Mouse (Mus musculus) kidney, postnatal 0 days (tissue): Measurements from ENCODE around the gene 1700109H08Rik. TPM values are rescaled to one million over a fixed set of nuclear protein-coding genes. Genes with fewer than 3 reads are reported as not detected.
"Not testable (repeated sequence)": the region's sequence is repeated elsewhere in the genome, so short reads cannot be mapped to it uniquely, and the experiment has no call there.

Experiments used
- ATAC-seq: fragments of 200-750 bp; cut with Nextera tagmentation; replicated peaks from 2 replicates; pipeline ENCODE4 v1.8.0; 2017; ENCODE audit warnings: low read depth, moderate number of reproducible peaks, moderate TSS enrichment, moderate library complexity; ENCODE audit not compliant: low FRiP score
- DNase-seq: peaks from one replicate; pipeline ENCODE4 v3.0.0-alpha.2; 2016; ENCODE audit warnings: low spot score
- H3K27ac ChIP-seq: fragments of 300-500 bp; sonication (generic); 2 replicates; pipeline ENCODE4 v1.5.1; 2014; ENCODE audit warnings: mild to moderate bottlenecking
- H3K27me3 ChIP-seq: fragments of 300-500 bp; sonication (generic); 2 replicates; pipeline ENCODE4 v1.6.1; 2014; ENCODE audit warnings: low read length, mixed read lengths; ENCODE audit not compliant: insufficient read depth
- H3K36me3 ChIP-seq: fragments of 300-500 bp; sonication (generic); 2 replicates; pipeline ENCODE4 v1.6.1; 2014; ENCODE audit warnings: low read length, mixed read lengths; ENCODE audit not compliant: insufficient read depth
- H3K4me1 ChIP-seq: fragments of 300-500 bp; sonication (generic); replicated peaks from 2 replicates; pipeline ENCODE4 v1.6.1; 2014; ENCODE audit warnings: antibody characterized with exemption, low read length, mixed read lengths; ENCODE audit not compliant: insufficient read depth
- H3K4me2 ChIP-seq: fragments of 300-500 bp; sonication (generic); 2 replicates; pipeline ENCODE4 v1.6.1; 2014; ENCODE audit warnings: mild to moderate bottlenecking, low read length, moderate library complexity, mixed read lengths
- H3K4me3 ChIP-seq: fragments of 300-500 bp; sonication (generic); replicated peaks from 2 replicates; pipeline ENCODE4 v1.5.1; 2014; ENCODE audit warnings: low read depth, low read length
- H3K9ac ChIP-seq: fragments of 300-500 bp; sonication (generic); 2 replicates; pipeline ENCODE4 v1.6.1; 2014; ENCODE audit warnings: low read depth, low read length
- H3K9me3 ChIP-seq: fragments of 300-500 bp; sonication (generic); replicated peaks from 2 replicates; pipeline ENCODE4 v1.6.1; 2016; ENCODE audit warnings: low read length, inconsistent platforms, mixed read lengths
- CTCF ChIP-seq: IDR thresholded peaks from 2 replicates; pipeline ENCODE4 v1.5.1; 2016; ENCODE audit warnings: antibody characterized with exemption, low read depth, mild to moderate bottlenecking, moderate library complexity
- WGBS: fragments of 180-500 bp; shearing (Covaris S2); extraction: QIAGEN DNeasy Blood & Tissue Kit; methylation state at CpG from one replicate; pipeline ENCODE4 v1.1.7; 2014; 5-methylcytosine and 5-hydroxymethylcytosine counted together
- polyA plus RNA-seq: library from polyadenylated mRNA; unstranded; fragments of >200 nt; fragmentation: Nextera tagmentation; extraction: Ambion mirVana; gene quantifications from 2 replicates; pipeline ENCODE4 v1.2.1, GENCODE M21; 2015

Gene 1700109H08Rik
- 0.41 and 0.62 TPM in 2 replicates for polyA plus RNA-seq

GRCm38 (mm10) chr5:3571266-3571665 lies at the start of gene 1700109H08Rik:
Gene 1700109H08Rik (plus strand): TSS chr5:3571566.
- Histone ChIP-seq H3K4me2 (no peak within 1 kb of the TSS), H3K4me1 (no peaks in the 10 kb centered on the region), H3K27ac (no peak within 1 kb of the TSS), H3K27me3 (no peaks in the 10 kb centered on the region), H3K9me3 (peaks cover 5% of the 10 kb centered on the region; the same call in 1 of the 2 replicates), H3K4me3 (no peak within 1 kb of the TSS), H3K36me3 (peaks cover 46% of the 10 kb centered on the region), H3K9ac (no peak within 1 kb of the TSS)
- ATAC-seq, result no peak
- 95% methylated on average over 4 of the region's 4 CpGs for WGBS
- no peak for TF ChIP-seq CTCF
- DNase-seq, result no peak

- DNase-seq (no peak), ATAC-seq (no peak)
- Histone ChIP-seq H3K4me3 (no peak overlapping the region), H3K36me3 (0 out of 2 replicates have a peak, but pooled peaks cover 3% of the 10 kb centered on the region), H3K4me2 (no peak overlapping the region), H3K27ac (no peak overlapping the region), H3K27me3 (no peaks in the 10 kb centered on the region), H3K9ac (no peak overlapping the region), H3K9me3 (no peaks in the 10 kb centered on the region), H3K4me1 (no peaks in the 10 kb centered on the region)
- no peak for TF ChIP-seq CTCF
- whole genome bisulfite sequencing, result 92% methylated on average over 12 of the region's 12 CpGs
Measured at GRCm38 (mm10) chr5:3521741-3522140, 49.6 kb upstream of the 1700109H08Rik start.

GRCm38 (mm10) chr5:3522826-3523225 lies 48.5 kb upstream of the 1700109H08Rik start:
- Histone ChIP-seq H3K9ac (no peak overlapping the region), H3K9me3 (no peaks in the 10 kb centered on the region), H3K4me2 (no peak overlapping the region), H3K4me3 (no peak overlapping the region), H3K4me1 (0 out of 2 replicates have a peak, but pooled peaks cover 3% of the 10 kb centered on the region), H3K36me3 (0 out of 2 replicates have a peak, but pooled peaks cover 3% of the 10 kb centered on the region), H3K27me3 (no peaks in the 10 kb centered on the region), H3K27ac (no peak overlapping the region)
- no peak for DNase-seq
- no peak for TF ChIP-seq CTCF
- 90% methylated on average over 10 of the region's 10 CpGs for WGBS
- ATAC-seq, result no peak

GRCm38 (mm10) chr5:3527041-3527691 lies 44.2 kb upstream of the 1700109H08Rik start:
- Histone ChIP-seq H3K4me2 (no peak overlapping the region), H3K36me3 (no peaks in the 10 kb centered on the region), H3K4me1 (0 out of 2 replicates have a peak, but pooled peaks cover 3% of the 10 kb centered on the region), H3K27me3 (no peaks in the 10 kb centered on the region), H3K9me3 (no peaks in the 10 kb centered on the region), H3K27ac (no peak overlapping the region), H3K4me3 (no peak overlapping the region), H3K9ac (no peak overlapping the region)
- ATAC-seq, result peak; percentile 74; the same call in 1 of the 2 replicates
- DNase-seq, result no peak
- 30% methylated on average over 5 of the region's 5 CpGs for WGBS
- TF ChIP-seq CTCF, result no peak

- no peak overlapping the region for H3K9ac ChIP-seq
- H3K27me3 ChIP-seq, result no peaks in the 10 kb centered on the region
- TF ChIP-seq CTCF, result no peak
- no peak overlapping the region for H3K4me2 ChIP-seq
- H3K36me3 ChIP-seq, result no peaks in the 10 kb centered on the region
- no peak overlapping the region for H3K27ac ChIP-seq
- no peak for DNase-seq
- no peak overlapping the region for H3K4me3 ChIP-seq
- no peak for ATAC-seq
- no peaks in the 10 kb centered on the region for H3K9me3 ChIP-seq
- WGBS, result 76% methylated on average over 10 of the region's 10 CpGs
- 0 out of 2 replicates have a peak, but pooled peaks cover 3% of the 10 kb centered on the region for H3K4me1 ChIP-seq
Measured at GRCm38 (mm10) chr5:3529585-3530189, 41.7 kb upstream of the 1700109H08Rik start.

- H3K9me3 ChIP-seq, H3K36me3 ChIP-seq, H3K27ac ChIP-seq, H3K4me1 ChIP-seq, H3K27me3 ChIP-seq, H3K9ac ChIP-seq, H3K4me2 ChIP-seq, DNase-seq, ATAC-seq, H3K4me3 ChIP-seq: not testable (repeated sequence)
Measured at GRCm38 (mm10) chr5:3532048-3532447, 39.3 kb upstream of the 1700109H08Rik start.
